Comparison of ENCODE assay signal across 8 mouse cellular contexts in the genomic region with DNA sequence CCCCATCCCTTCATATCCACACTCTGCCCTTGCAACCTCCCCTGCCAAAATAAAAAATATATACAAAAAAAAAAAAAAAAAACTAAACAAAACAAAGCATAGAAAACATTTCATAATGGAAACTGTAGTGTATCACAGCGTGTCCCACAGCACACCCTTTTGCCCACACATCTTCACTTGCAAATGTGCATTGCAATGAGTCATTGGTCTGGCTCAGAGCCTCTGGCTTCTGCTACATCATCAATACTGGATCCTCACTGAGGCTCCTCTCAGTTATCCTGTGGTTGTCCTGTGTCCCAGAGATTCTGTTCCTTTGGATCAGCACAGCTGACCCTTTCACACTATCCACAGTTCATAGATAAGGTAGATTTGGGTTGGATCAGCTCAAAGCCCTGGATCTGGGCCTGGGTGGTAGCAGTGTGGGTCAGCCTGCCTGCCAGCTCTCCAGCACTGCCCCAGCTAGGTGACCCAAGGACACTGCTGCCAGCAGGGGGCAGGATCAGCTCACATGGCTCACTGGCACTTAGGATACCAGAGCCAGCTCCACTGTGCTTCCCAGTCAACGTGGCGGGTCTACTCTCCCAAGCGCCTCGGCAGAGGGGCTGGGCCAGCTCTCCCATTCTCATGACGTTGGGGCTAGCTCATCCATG. TPM values are rescaled to one million over a fixed set of nuclear protein-coding genes. Genes with fewer than 3 reads are reported as not detected.
DNase-seq lines count a peak whose midpoint lies in the region; ATAC-seq and TF ChIP-seq lines count a peak whose summit lies in the region.

No protein-coding gene starts in this region.

- peak; percentile 78 for TF ChIP-seq CTCF in layer of hippocampus, adult 2 months (conservative IDR thresholded peaks at IDR 0.05)

- H3K27me3 ChIP-seq in heart, embryonic 14.5 days (ENCODE audit: control insufficient read depth, insufficient read depth, low read length) = no peaks in the 10 kb centered on the region
- H3K27me3 ChIP-seq in megakaryocyte, embryonic 14.5 days (replicated peaks) = peaks cover 4% of the 10 kb centered on the region

- H3K4me2 ChIP-seq in heart, embryonic 14.5 days (ENCODE audit: low read length) = no peak overlapping the region

- WGBS in heart, embryonic 14.5 days = 55% methylated on average over 6 of the region's 6 CpGs

- peaks cover 16% of the 10 kb centered on the region for H3K4me1 ChIP-seq in brown adipose tissue, adult 24 weeks (ENCODE audit: control insufficient read depth, insufficient read depth, insufficient read length, low read length)
- H3K4me1 ChIP-seq in heart, embryonic 14.5 days (ENCODE audit: control insufficient read depth in 2 of 2, insufficient read depth in 2 of 2, low read length in 2 of 2) = peaks cover 24 to 28% of the 10 kb centered on the region in 2 experiments
- H3K4me1 ChIP-seq in megakaryocyte, embryonic 14.5 days = peaks cover 63% of the 10 kb centered on the region

- no peak for ATAC-seq in CD4-positive, CD25-positive, alpha-beta regulatory T cell, adult 4 months
- peak; percentile 62 for ATAC-seq in heart, embryonic 14.5 days (ENCODE audit: insufficient number of reproducible peaks, insufficient read depth, low FRiP score, low read depth)

- H3K9me3 ChIP-seq in heart, embryonic 14.5 days (ENCODE audit: control insufficient read depth, low read length) = no peaks in the 10 kb centered on the region
- no peaks in the 10 kb centered on the region for H3K9me3 ChIP-seq in megakaryocyte, embryonic 14.5 days

- no peak overlapping the region for H3K9ac ChIP-seq in heart, embryonic 14.5 days (ENCODE audit: low read length)

- peak; percentile 70 for DNase-seq in CD4-positive, CD25-positive, alpha-beta regulatory T cell, adult 2 months (ENCODE audit: low read depth, low spot score)
- DNase-seq in 416B (ENCODE audit: low read depth) = peak; percentile 83
- peak in 1 of 2 experiments; percentile 50 for DNase-seq in layer of hippocampus, adult 2 months (ENCODE audit: low spot score in 2 of 2)
- peak; percentile 71 to 87 for DNase-seq in spleen, postnatal 4 days (ENCODE audit: low spot score in 2 of 2)

- peak overlapping the region; percentile 35 for H3K27ac ChIP-seq in brown adipose tissue, adult 24 weeks (replicated peaks; ENCODE audit: low read depth, low read length)
- H3K27ac ChIP-seq in heart, embryonic 14.5 days (replicated peaks in 1 of 2; ENCODE audit: control insufficient read depth in 1 of 2, insufficient read depth in 1 of 2, low read depth in 2 of 2, low read length in 2 of 2) = peak overlapping the region in 1 of 2 experiments; percentile 21; a peak in 1 of 4 replicates
- H3K27ac ChIP-seq in layer of hippocampus, adult 2 months = no peak overlapping the region

- H3K36me3 ChIP-seq in heart, embryonic 14.5 days (ENCODE audit: control insufficient read depth, insufficient read depth, low read length) = no peaks in the 10 kb centered on the region
- no peaks in the 10 kb centered on the region for H3K36me3 ChIP-seq in megakaryocyte, embryonic 14.5 days (replicated peaks; ENCODE audit: low read length)

- H3K4me3 ChIP-seq in brown adipose tissue, adult 24 weeks (ENCODE audit: insufficient read depth, low read depth, low read length) = no peak overlapping the region
- no peak overlapping the region for H3K4me3 ChIP-seq in heart, embryonic 14.5 days (ENCODE audit: control insufficient read depth in 1 of 2, insufficient read depth in 1 of 2, low read depth in 1 of 2, low read length in 2 of 2)
- no peak overlapping the region for H3K4me3 ChIP-seq in layer of hippocampus, adult 2 months
- H3K4me3 ChIP-seq in megakaryocyte, embryonic 14.5 days (replicated peaks) = peak overlapping the region; percentile 53

RNA-seq across cellular contexts. Expression of a gene that starts 7.4 kb away (rescaled TPM):
- polyA plus RNA-seq in CD4-positive, CD25-positive, alpha-beta regulatory T cell, adult 4 months (2017; shearing (Covaris generic)) = 1 to 10 TPM; 4.5 to 4.7 TPM
- polyA plus RNA-seq in brown adipose tissue, adult 24 weeks (2012; ENCODE audit: insufficient read depth, insufficient read length, missing spikeins) = 162 and 164 TPM in 2 replicates
- 612 and 625 TPM in 2 replicates for polyA plus RNA-seq in heart, embryonic 14.5 days (2014; fragmentation: Nextera tagmentation; extraction: Ambion mirVana)
- total RNA-seq in layer of hippocampus, adult 2 months (2021) = 100 to 1,000 TPM; 298 to 301 TPM
- polyA plus RNA-seq in megakaryocyte, embryonic 14.5 days (2012; ENCODE audit: insufficient read depth, low replicate concordance) = 6.0 and 24.7 TPM in 2 replicates
